Mouse (Mus musculus): ENCODE data around the gene Stag1.

Gene Stag1

GRCm38 (mm10) chr9:100605522-100605921 is 7.9 kb downstream of the Stag1 start:
- DNase-seq (ENCODE audit: low read depth, low spot score): no peak

DNA sequence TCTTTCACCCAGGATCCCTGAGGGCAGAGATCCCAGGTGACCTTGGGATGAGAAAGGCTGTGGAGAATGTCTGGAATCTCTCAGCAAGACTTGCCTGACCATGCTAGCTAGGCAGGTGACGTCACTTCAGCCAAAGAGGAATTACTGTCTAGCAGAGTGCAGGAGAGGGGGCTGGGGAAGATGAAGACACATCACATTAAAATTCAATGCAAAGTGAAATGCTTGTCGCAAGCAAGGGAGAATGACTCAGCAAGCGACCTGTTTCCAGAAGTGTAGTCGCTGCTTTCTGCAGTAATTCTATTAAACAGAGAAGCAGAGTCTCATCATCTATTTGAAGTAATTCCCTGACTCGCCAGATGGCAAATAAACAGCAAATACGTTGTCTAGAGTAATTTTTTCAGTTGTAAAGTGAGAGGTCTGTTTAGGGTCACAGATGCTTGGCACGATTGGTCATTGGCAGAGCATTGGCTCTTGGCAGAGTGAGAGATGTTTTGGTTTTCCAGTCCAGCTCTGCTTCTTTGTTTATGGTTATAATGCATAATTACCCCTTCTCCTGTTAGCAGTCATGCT is 8.5 kb downstream of the Stag1 start:
- DNase-seq (ENCODE audit: low read depth, low spot score): peak; percentile 5

GRCm38 (mm10) chr9:100613501-100614071 is 16.0 kb downstream of the Stag1 start:
- DNase-seq (ENCODE audit: low read depth, low spot score): no peak

DNA sequence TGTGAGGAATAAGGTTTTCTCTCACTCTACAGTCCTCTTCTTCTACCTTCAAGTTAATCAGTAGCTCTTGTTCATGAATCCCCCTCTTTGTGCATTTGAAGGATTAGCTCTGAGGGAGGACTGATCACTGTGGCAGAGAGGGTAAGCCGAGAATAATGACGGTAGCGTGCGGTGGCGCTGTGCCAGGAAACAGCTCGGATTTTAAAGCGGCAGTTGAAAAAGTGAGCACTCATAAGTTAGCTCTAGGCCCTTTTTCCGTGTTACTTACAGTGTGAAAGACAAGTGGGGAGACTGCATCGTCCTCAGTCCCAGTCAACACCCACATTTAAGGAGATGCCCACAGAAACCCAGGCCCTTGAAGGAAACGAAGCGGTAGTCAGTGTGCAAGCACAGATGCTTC is 19.3 kb downstream of the Stag1 start:
- DNase-seq (ENCODE audit: low read depth, low spot score): no peak

DNA sequence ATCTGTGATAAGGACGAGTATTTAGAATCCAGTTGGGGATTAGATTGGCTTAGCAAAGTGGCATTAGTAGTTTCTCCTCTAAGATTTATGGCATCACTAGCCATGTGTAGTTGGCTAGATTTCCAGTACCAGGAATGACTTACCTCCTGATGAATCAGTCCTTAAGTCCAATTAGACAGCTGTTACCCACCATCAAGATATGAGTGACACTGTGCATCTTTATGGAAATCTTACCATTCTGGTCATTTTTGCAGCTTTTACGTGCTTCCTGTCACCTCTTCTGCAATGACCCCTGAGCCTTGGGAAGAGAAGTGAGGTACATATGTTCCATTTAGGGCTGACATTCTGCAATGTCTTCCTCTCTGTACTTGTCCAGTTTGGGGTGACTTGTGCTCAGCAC is 28.7 kb downstream of the Stag1 start:
- DNase-seq (ENCODE audit: low read depth, low spot score): no peak

DNA sequence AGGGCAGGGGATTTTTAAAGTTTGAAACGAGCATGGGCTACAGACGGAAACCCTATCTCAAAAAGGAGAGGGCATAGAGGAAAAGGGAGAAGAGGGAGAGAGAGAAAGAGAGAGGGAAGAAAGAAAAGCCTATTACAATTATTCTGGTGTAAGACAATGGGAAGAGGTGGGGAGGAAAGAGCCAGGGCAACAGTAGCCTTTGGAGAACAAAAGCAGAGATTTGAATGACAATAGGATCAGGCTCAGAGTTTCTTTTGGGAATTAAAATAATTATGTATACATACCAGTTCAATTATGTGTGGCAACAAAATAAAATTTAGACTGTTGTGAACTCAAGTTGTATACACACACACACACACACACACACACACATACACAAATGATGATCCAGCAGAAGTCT is 43.2 kb downstream of the Stag1 start:
- no peak for DNase-seq (ENCODE audit: low read depth, low spot score)

GRCm38 (mm10) chr9:100641391-100642085 is 43.9 kb downstream of the Stag1 start:
- no peak for DNase-seq (ENCODE audit: low read depth, low spot score)

DNA sequence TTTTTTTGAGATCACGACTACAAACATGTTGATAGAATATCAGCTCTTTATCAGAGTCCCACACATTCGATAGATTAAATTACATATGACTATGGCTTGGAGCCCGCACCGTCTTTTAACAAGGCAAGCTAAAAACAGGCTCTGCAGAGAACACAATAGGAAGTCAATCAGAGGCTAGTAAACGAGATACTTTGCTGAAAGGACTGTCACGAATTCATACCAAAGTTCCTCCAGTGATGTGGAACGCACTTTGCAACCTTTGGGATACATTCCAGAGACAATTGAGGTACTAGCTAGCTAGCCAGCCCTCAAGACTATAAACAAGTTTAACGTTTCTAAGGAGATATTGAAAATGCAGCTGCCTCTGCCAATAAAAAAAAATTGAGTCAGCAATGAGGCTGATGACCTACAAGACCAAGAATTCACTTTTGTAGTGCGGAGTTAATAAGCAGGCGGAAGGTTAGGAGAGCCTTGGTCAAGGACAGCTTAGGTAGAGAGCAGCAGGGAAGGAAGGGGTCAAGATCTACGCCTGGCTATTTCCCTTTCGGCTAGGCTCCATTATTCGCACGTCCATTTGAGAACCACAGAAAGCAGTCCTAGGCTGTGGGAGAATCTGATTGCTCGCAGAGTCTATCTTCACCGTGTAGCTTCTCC is 44.7 kb downstream of the Stag1 start:
- DNase-seq (ENCODE audit: low read depth, low spot score): no peak

- DNase-seq (ENCODE audit: low read depth, low spot score): peak; percentile 99
These were observed 45.5 kb downstream of the Stag1 start for GRCm38 (mm10) chr9:100642840-100643697.

- DNase-seq (ENCODE audit: low read depth, low spot score): peak; percentile 62
These were observed 46.6 kb downstream of the Stag1 start for GRCm38 (mm10) chr9:100644071-100644771.

DNA sequence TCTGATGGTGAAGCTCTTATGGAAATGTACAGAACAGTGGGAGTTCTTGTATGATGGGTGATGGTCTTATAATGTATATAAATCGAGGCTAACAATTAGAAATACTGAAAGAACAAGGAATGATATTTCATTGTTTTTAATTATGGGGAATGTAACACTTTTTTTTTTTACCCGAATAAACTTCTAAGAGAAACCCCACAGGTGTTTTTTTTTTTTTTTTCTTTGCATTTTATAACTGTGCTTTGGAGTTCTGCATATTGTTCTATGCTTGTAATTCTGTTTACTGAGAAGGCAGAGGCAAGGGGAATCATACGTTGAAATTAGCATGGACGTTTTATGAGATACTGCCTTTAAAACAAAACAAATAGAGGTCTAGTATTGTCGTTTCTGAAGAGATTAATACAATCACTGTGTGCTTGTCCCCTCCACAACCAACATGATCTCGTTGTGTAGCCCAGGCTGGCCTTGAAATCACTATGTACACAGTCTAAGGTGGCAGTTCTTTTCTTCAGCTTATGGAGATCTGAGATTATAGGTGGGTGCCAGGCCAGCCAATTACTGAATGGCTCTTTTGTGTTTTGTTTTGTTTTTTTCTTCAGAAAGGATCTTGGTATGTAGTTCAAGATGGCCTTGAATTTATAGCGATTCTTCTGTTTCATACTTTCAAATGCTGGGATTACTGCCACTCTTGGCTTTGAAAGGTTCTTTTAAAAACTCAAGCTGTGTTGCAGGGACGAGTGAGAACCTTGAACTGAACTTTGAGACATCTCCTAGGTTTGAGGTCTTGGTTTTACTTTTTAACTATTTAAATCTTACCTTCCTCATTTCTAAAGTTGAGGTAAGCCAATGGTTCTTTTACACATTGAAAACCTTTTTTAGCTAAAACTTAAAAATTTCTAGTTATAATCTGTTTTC is 47.7 kb downstream of the Stag1 start:
- no peak for DNase-seq (ENCODE audit: low read depth, low spot score)

DNA sequence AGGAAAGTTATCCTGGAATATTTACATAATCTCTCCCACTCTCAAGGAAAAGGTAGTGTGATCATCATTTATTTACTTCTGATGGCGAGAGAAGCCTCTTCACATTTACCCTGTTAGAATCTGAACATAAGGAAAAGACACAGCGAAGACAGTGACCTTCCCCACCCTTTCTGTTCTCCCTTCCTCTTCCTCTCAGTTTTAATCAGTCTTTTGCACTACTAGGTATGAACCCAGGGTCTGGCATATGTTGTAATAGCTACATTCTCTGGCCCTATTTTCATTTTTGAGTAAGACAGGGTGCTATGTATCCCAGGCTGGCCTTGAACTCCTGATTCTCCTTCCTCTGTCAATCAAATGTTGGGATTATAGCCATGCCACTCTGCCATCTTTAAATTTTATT is 48.7 kb downstream of the Stag1 start:
- DNase-seq (ENCODE audit: low read depth, low spot score): no peak

DNA sequence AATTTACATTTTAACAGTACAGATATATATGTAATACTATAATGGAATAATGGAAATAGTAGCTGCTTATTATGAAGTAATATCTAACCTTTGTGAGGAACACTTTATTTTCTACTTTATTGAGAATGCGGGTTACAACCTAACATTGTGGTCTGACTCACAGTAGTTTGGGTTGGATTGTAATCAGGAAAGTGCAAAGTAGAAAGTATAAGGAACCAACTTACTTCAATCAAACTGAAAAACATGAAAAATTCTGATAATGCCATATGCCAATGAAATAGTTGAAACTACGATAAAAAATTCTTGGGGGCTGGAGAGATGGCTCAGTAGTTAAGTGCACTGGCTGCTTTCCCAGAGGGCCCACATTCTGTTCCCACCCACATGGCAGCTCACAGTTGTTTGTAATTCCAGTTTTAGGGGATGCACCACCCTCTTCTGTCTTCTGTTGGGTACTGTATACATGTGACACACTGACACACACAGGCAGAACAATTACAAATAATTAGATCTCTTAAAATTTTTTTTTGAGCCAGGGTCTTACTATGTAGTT is 50.3 kb downstream of the Stag1 start:
- DNase-seq (ENCODE audit: low read depth, low spot score): no peak

GRCm38 (mm10) chr9:100654104-100654503 is 56.5 kb downstream of the Stag1 start:
- DNase-seq (ENCODE audit: low read depth, low spot score): no peak

- no peak for DNase-seq (ENCODE audit: low read depth, low spot score)
These were observed 58.5 kb downstream of the Stag1 start for GRCm38 (mm10) chr9:100656058-100656457.

DNA sequence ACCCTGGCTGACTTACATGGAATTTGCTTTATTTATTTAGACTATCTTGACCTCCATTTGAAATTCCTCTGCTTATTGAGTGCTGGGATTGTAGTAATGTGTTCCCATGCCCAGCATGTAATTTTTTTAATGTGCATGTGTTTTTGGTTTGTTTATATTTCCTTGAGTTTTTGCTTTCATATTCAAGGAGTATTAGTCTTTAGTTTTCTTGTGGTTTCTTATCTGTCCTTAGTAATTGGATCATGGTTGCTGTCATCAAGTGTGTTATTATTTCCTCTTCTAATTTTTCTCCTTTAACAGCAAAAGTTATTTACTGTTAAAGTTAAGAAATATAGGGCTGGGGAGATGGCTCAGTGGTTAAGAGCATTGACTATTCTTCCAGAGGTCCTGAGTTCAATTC is 63.0 kb downstream of the Stag1 start:
- no peak for DNase-seq (ENCODE audit: low read depth, low spot score)

GRCm38 (mm10) chr9:100663473-100664134 is 66.0 kb downstream of the Stag1 start:
- DNase-seq (ENCODE audit: low read depth, low spot score): no peak

DNA sequence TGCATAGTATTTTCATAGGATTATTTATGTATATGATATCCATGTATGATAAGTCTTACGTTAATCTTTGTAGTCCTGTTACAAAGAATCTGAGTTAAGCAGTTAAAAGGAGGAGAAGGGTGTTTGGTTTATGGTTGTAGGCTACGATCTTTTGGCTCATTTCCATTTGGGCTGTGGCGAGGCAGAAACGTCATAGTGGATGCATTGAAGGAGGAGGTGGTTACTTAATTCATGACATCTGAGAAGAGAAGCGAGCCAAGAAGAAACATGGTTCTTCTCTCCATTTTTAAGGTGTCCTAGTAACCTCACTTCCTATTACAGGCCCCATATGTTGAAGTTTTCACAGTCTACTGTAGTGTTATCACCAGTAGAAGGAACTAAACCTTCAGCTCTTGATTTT is 72.6 kb downstream of the Stag1 start:
- no peak for DNase-seq (ENCODE audit: low read depth, low spot score)

GRCm38 (mm10) chr9:100679036-100679435 is 81.4 kb downstream of the Stag1 start:
- no peak for DNase-seq (ENCODE audit: low read depth, low spot score)
